Mouse (Mus musculus) C2C12 (cell line): ENCODE results near the gene Nme8. TPM values are rescaled to one million over a fixed set of nuclear protein-coding genes. Genes with fewer than 3 reads are reported as not detected.

ENCODE experiments used
- H3K27me3 ChIP-seq: one replicate; pipeline ENCODE4 v1.6.1; 2011; ENCODE audit not compliant: control insufficient read depth, insufficient read depth, insufficient read length
- H3K36me3 ChIP-seq: one replicate; pipeline ENCODE4 v1.6.1; 2011; ENCODE audit not compliant: control insufficient read depth, insufficient read depth
- H3K4me3 ChIP-seq: one replicate; pipeline ENCODE4 v1.5.1; 2011; ENCODE audit warnings: mild to moderate bottlenecking, control low read depth; ENCODE audit not compliant: poor library complexity, insufficient read depth, severe bottlenecking
- H3K79me2 ChIP-seq: one replicate; pipeline ENCODE4 v1.6.1; 2011; ENCODE audit not compliant: control insufficient read depth, insufficient read depth
- H3K79me3 ChIP-seq: one replicate; pipeline ENCODE4 v1.6.1; 2011; ENCODE audit warnings: low read depth, control low read depth
- H3ac ChIP-seq: one replicate; pipeline ENCODE3; 2011; ENCODE audit warnings: low read depth; ENCODE audit not compliant: control insufficient read depth, insufficient read length
- CEBPB ChIP-seq: IDR thresholded peaks from one replicate; pipeline ENCODE4 v1.6.1; 2011; ENCODE audit warnings: low read depth, mild to moderate bottlenecking, control low read depth, moderate library complexity
- CTCF ChIP-seq: IDR thresholded peaks from one replicate; pipeline ENCODE4 v1.5.1; 2011; ENCODE audit not compliant: control insufficient read depth, insufficient read depth, insufficient read length
- FOSL1 ChIP-seq: IDR thresholded peaks from one replicate; pipeline ENCODE4 v1.8.0; 2011; ENCODE audit warnings: mild to moderate bottlenecking, low read length; ENCODE audit not compliant: poor library complexity, insufficient read depth, severe bottlenecking
- MAX ChIP-seq: IDR thresholded peaks from one replicate; pipeline ENCODE4 v1.6.1; 2011; ENCODE audit warnings: mild to moderate bottlenecking, control low read depth
- MYOD1 ChIP-seq: IDR thresholded peaks from one replicate; pipeline ENCODE4 v1.6.1; 2011; ENCODE audit warnings: low read depth; ENCODE audit not compliant: control insufficient read depth, insufficient read length
- MYOG ChIP-seq: IDR thresholded peaks from one replicate; pipeline ENCODE4 v1.6.1; 2011; ENCODE audit not compliant: control insufficient read depth, insufficient read length; ENCODE audit errors: extremely low read depth
- USF1 ChIP-seq: IDR thresholded peaks from one replicate; pipeline ENCODE4 v1.6.1; 2011; ENCODE audit warnings: low read depth, mild to moderate bottlenecking, control low read depth, moderate library complexity
- polyA plus RNA-seq: library from polyadenylated mRNA; unstranded; fragments of >200 nt; fragmentation: generic; extraction: Trizol; gene quantifications from one replicate; pipeline ENCODE4 v1.2.1, GENCODE M21; 2012; ENCODE audit warnings: missing spikeins

The Nme8 gene
- polyA plus RNA-seq, 1 experiment = not detected

- no peak overlapping the region for H3ac ChIP-seq
- no peak for TF ChIP-seq MYOD1
- no peak for TF ChIP-seq USF1
- TF ChIP-seq CEBPB = no peak
- TF ChIP-seq MYOG = no peak
- no peak for TF ChIP-seq MAX
- TF ChIP-seq CTCF = no peak
- no peak for TF ChIP-seq FOSL1
Measured at GRCm38 (mm10) chr13:19690417-19690816, 7.2 kb downstream of the Nme8 start.

DNA sequence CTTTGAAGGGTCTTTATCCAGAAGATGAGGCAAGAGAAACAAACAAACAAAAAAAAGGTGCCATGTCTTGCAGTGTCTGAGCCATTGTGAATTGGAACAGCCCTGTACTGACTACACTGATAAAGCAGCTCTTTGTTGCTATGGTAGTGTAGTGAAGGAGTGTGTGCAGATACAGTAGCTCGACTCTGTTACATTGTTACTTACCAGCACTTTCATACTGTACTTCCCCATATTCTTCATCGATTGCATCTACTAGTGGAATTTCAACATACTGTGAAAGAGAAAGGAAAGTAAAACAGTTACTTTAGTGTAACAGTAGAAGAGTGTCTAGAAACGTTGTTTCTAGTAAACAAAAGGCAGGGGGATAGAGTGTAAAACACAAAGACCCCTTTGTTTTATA lies 7.6 kb downstream of the Nme8 start:
- no peak overlapping the region for H3K4me3 ChIP-seq
- H3K79me2 ChIP-seq = no peaks in the 10 kb centered on the region
- peaks cover 6% of the 10 kb centered on the region for H3K27me3 ChIP-seq
- no peaks in the 10 kb centered on the region for H3K79me3 ChIP-seq
- no peaks in the 10 kb centered on the region for H3K36me3 ChIP-seq
- no peak for TF ChIP-seq MYOG
- TF ChIP-seq MAX = no peak
- no peak for TF ChIP-seq USF1
- TF ChIP-seq FOSL1 = no peak
- no peak for TF ChIP-seq CEBPB
- TF ChIP-seq CTCF = no peak
- TF ChIP-seq MYOD1 = no peak
- no peak overlapping the region for H3ac ChIP-seq

More at GRCm38 (mm10) chr13:19690417-19690816, 7.2 kb downstream of the Nme8 start:
- no peaks in the 10 kb centered on the region for H3K79me2 ChIP-seq
- peaks cover 6% of the 10 kb centered on the region for H3K27me3 ChIP-seq
- H3K79me3 ChIP-seq = no peaks in the 10 kb centered on the region
- H3K4me3 ChIP-seq = no peak overlapping the region
- no peaks in the 10 kb centered on the region for H3K36me3 ChIP-seq

- H3K36me3 ChIP-seq = no peaks in the 10 kb centered on the region
- no peaks in the 10 kb centered on the region for H3K79me2 ChIP-seq
- no peak overlapping the region for H3K4me3 ChIP-seq
- peaks cover 7% of the 10 kb centered on the region for H3K27me3 ChIP-seq
- H3K79me3 ChIP-seq = no peaks in the 10 kb centered on the region
- H3ac ChIP-seq = no peak overlapping the region
- TF ChIP-seq MYOD1 = no peak
- no peak for TF ChIP-seq CTCF
- TF ChIP-seq CEBPB = no peak
- TF ChIP-seq USF1 = no peak
- TF ChIP-seq MAX = no peak
- no peak for TF ChIP-seq FOSL1
- no peak for TF ChIP-seq MYOG
Measured at GRCm38 (mm10) chr13:19684007-19684406, 13.6 kb downstream of the Nme8 start.

GRCm38 (mm10) chr13:19682879-19683640 lies 14.5 kb downstream of the Nme8 start:
- Histone ChIP-seq H3K79me3 (no peaks in the 10 kb centered on the region), H3K79me2 (no peaks in the 10 kb centered on the region), H3K4me3 (no peak overlapping the region), H3K27me3 (peaks cover 7% of the 10 kb centered on the region), H3ac (no peak overlapping the region), H3K36me3 (no peaks in the 10 kb centered on the region)
- no peak for TF ChIP-seq CEBPB
- TF ChIP-seq MYOD1 = no peak
- TF ChIP-seq CTCF = no peak
- TF ChIP-seq MAX = no peak
- no peak for TF ChIP-seq USF1
- TF ChIP-seq MYOG = no peak
- no peak for TF ChIP-seq FOSL1

GRCm38 (mm10) chr13:19674601-19675000 lies 23.0 kb downstream of the Nme8 start:
- H3ac ChIP-seq = no peak overlapping the region
- H3K79me2 ChIP-seq = no peaks in the 10 kb centered on the region
- H3K79me3 ChIP-seq = no peaks in the 10 kb centered on the region
- no peak for TF ChIP-seq FOSL1
- TF ChIP-seq MAX = no peak
- TF ChIP-seq USF1 = no peak
- TF ChIP-seq MYOG = no peak
- TF ChIP-seq MYOD1 = no peak
- TF ChIP-seq CEBPB = no peak
- no peak for TF ChIP-seq CTCF
- H3K36me3 ChIP-seq = no peaks in the 10 kb centered on the region
- no peaks in the 10 kb centered on the region for H3K27me3 ChIP-seq
- no peak overlapping the region for H3K4me3 ChIP-seq

- Histone ChIP-seq H3K79me2 (no peaks in the 10 kb centered on the region), H3K79me3 (no peaks in the 10 kb centered on the region), H3K27me3 (no peaks in the 10 kb centered on the region), H3K36me3 (no peaks in the 10 kb centered on the region), H3K4me3 (no peak overlapping the region), H3ac (no peak overlapping the region)
- TF ChIP-seq USF1 (no peak), CTCF (no peak), FOSL1 (no peak), MYOG (no peak), CEBPB (no peak), MYOD1 (no peak), MAX (no peak)
Measured at GRCm38 (mm10) chr13:19674025-19674424, 23.6 kb downstream of the Nme8 start.
